Mouse (Mus musculus) MEL (cell line): ENCODE measurements around the gene Zzef1. TPM values are rescaled to one million over a fixed set of nuclear protein-coding genes. Genes with fewer than 3 reads are reported as not detected.

Source experiments
- polyA plus RNA-seq, 2 experiments: library from polyadenylated mRNA; stranded (reverse) in 1 of 2; unstranded in 1 of 2; fragments of >175 nt in 1 of 2; fragments of >200 nt in 1 of 2; gene quantifications; 2 replicates each; pipeline versions ENCODE4 v1.2.1 to v1.2.4; 2012; ENCODE audit warnings: low replicate concordance in 2 of 2, low read depth in 1 of 2; ENCODE audit not compliant: insufficient read length in 2 of 2, insufficient read depth in 1 of 2, missing spikeins in 1 of 2
- total RNA-seq: library from RNA; depleted of rRNA; stranded (reverse); fragments of 300-350 nt; gene quantifications from 2 replicates; pipeline ENCODE4 v1.2.3, GENCODE M21; 2012; rRNA removed

Gene Zzef1
- total and polyA plus RNA-seq, 3 experiments, result 13.3 to 17.6 TPM; not detected in 1

Other genes with a start within 250 kb of the Zzef1 start
- 5.2 and 10.6 TPM in 2 replicates for gene Spns3, start 245.7 kb upstream of the Zzef1 start, total RNA-seq
- 10 to 100 TPM in 1 of 2 experiments, not detected in 1; 12.7 TPM for gene Spns3, start 245.7 kb upstream of the Zzef1 start, polyA plus RNA-seq
- gene Ube2g1, start 188.9 kb upstream of the Zzef1 start, total RNA-seq, result 26.6 and 29.2 TPM in 2 replicates
- gene Ube2g1, start 188.9 kb upstream of the Zzef1 start, polyA plus RNA-seq, result 10 to 100 TPM; 38.0 to 38.1 TPM
- 148 and 175 TPM in 2 replicates for gene Ankfy1, start 106.2 kb upstream of the Zzef1 start, total RNA-seq
- 100 to 1,000 TPM in 1 of 2 experiments, 10 to 100 TPM in 1; 60.6 to 153 TPM for gene Ankfy1, start 106.2 kb upstream of the Zzef1 start, polyA plus RNA-seq
- 5.9 and 7.2 TPM in 2 replicates for gene Cyb5d2, start 84 bp upstream of the Zzef1 start, total RNA-seq
- gene Cyb5d2, start 84 bp upstream of the Zzef1 start, polyA plus RNA-seq, result 1 to 10 TPM in 1 of 2 experiments, not detected in 1; 4.6 TPM
- 10.7 and 16.4 TPM in 2 replicates for gene Atp2a3, start 164.9 kb downstream of the Zzef1 start, total RNA-seq
- 10 to 100 TPM in 1 of 2 experiments, not detected in 1; 49.9 TPM for gene Atp2a3, start 164.9 kb downstream of the Zzef1 start, polyA plus RNA-seq
- gene P2rx1, start 202.9 kb downstream of the Zzef1 start, total RNA-seq, result 3.0 and 3.1 TPM in 2 replicates
- 1 to 10 TPM in 1 of 2 experiments, not detected in 1; 8.1 TPM for gene P2rx1, start 202.9 kb downstream of the Zzef1 start, polyA plus RNA-seq
- gene Camkk1, start 222.8 kb downstream of the Zzef1 start, total RNA-seq, result 5.3 and 5.8 TPM in 2 replicates
- 1 to 10 TPM in 1 of 2 experiments, not detected in 1; 6.6 TPM for gene Camkk1, start 222.8 kb downstream of the Zzef1 start, polyA plus RNA-seq